Mouse (Mus musculus): ENCODE measurements around the gene Mief2. TPM values are rescaled to one million over a fixed set of nuclear protein-coding genes. Genes with fewer than 3 reads are reported as not detected.

The Mief2 gene
- polyA plus RNA-seq, 3 experiments from 2014 or later, result 8.7 to 11.4 (median 10.3) TPM

DNA sequence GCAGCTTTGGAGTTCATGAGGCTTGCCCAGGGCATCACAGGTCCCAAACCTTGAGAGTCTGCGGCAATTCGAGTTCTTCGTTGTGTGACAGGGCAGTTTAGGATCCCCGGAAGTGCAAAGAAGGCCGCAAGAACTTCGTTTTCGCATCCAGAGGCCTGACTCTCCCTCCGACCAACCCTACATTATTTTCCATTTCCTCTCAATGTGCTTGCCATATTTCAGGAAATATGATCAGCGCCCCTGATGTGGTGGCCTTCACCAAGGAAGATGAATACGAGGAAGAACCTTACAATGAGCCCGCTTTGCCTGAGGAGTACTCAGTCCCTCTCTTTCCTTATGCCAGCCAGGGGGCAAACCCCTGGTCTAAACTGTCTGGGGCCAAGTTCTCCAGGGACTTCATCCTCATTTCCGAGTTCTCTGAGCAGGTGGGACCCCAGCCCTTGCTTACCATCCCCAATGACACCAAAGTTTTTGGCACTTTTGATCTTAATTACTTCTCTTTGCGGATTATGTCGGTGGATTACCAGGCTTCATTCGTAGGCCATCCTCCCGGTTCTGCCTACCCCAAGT lies 49.7 kb downstream of the Mief2 start:
- ATAC-seq, result peak; percentile 6

DNA sequence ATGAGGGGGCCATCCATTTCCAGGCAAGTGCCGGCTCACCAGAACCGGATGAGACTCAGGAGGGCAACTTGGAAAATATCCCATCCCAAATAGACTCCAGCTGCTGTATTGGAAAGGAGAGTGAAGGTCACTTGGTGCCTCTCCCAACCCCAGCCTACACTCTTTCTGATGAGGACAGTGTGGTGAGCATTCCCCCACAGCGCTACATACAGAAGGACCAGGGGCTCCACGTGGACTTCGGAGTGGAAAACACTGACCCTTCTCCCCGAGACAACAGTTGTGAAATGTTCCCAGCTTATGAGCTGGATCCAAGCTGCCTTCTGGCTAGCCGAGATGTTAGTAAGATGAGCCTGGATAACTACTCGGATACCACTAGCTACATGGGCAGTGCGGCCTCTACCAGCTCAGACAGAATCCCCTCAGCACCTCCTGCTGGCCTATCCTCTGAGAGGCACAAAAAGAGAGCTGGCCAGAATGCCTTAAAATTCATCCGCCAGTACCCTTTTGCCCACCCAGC lies 51.5 kb downstream of the Mief2 start:
- no peak for ATAC-seq

Other genes with a start within 250 kb of the Mief2 start
- gene Alkbh5, start 192.0 kb upstream of the Mief2 start, polyA plus RNA-seq (2017; shearing (Covaris generic)), result 10 to 100 TPM; 29.6 to 44.0 (median 41.0) TPM
- gene Llgl1, start 28.7 kb upstream of the Mief2 start, polyA plus RNA-seq (2017; shearing (Covaris generic)), result 10 to 100 TPM in 1 of 3 experiments, 1 to 10 TPM in 2; 6.6 to 10.3 (median 9.9) TPM
- gene Flii, start 1.1 kb upstream of the Mief2 start, polyA plus RNA-seq (2017; shearing (Covaris generic)), result 10 to 100 TPM; 77.5 to 90.2 (median 77.9) TPM
- gene Top3a, start 49.0 kb downstream of the Mief2 start, polyA plus RNA-seq (2017; shearing (Covaris generic)), result 10 to 100 TPM; 10.6 to 13.8 (median 12.5) TPM
- 1 to 10 TPM; 5.5 to 6.7 (median 6.3) TPM for gene Smcr8, start 49.1 kb downstream of the Mief2 start, polyA plus RNA-seq (2017; shearing (Covaris generic))
- gene Shmt1, start 83.3 kb downstream of the Mief2 start, polyA plus RNA-seq (2017; shearing (Covaris generic)), result 10 to 100 TPM; 13.3 to 16.0 (median 15.6) TPM
- gene Dhrs7b, start 102.2 kb downstream of the Mief2 start, polyA plus RNA-seq (2017; shearing (Covaris generic)), result 10 to 100 TPM; 16.1 to 20.6 (median 19.2) TPM
- gene Tmem11, start 150.9 kb downstream of the Mief2 start, polyA plus RNA-seq (2017; shearing (Covaris generic)), result 10 to 100 TPM; 22.8 to 30.3 (median 28.2) TPM
- gene Natd1, start 186.4 kb downstream of the Mief2 start, polyA plus RNA-seq (2017; shearing (Covaris generic)), result 1 to 10 TPM; 5.4 to 6.7 (median 6.4) TPM
- gene Map2k3, start 203.6 kb downstream of the Mief2 start, polyA plus RNA-seq (2017; shearing (Covaris generic)), result 100 to 1,000 TPM in 1 of 3 experiments, 10 to 100 TPM in 2; 46.2 to 121 (median 54.2) TPM